Mouse (Mus musculus) lung, adult 2 months (tissue): ENCODE data around the gene Afap1.

Experiments used
- CTCF ChIP-seq: fragments of 200-500 bp; IDR thresholded peaks from 2 replicates; pipeline ENCODE4 v1.5.1; 2011; ENCODE audit warnings: mild to moderate bottlenecking, low read length, control low read depth; ENCODE audit not compliant: insufficient read depth
- POLR2A ChIP-seq: fragments of 200-500 bp; IDR thresholded peaks from 2 replicates; pipeline ENCODE4 v1.6.1; 2011; ENCODE audit warnings: low read depth, mild to moderate bottlenecking, control low read depth, low read length, borderline replicate concordance; ENCODE audit errors: extremely low read depth

GRCm38 (mm10) chr5:35890985-35891730 lies 2.0 kb upstream of the Afap1 start:
- TF ChIP-seq CTCF: no peak
- TF ChIP-seq POLR2A: no peak
